Mouse (Mus musculus) G1E (cell line): Measurements from ENCODE around the gene Fer. TPM values are rescaled to one million over a fixed set of nuclear protein-coding genes. Genes with fewer than 3 reads are reported as not detected.

Experiments used
- ATAC-seq: 2 replicates; pipeline ENCODE4 v1.8.0; 2016; ENCODE audit warnings: mild to moderate bottlenecking; ENCODE audit not compliant: insufficient number of reproducible peaks, poor library complexity, low FRiP score, severe bottlenecking; ENCODE audit errors: extremely low read depth
- DNase-seq: peaks from one replicate; pipeline ENCODE4 v3.0.0; 2012; ENCODE audit warnings: low spot score
- H3K27me3 ChIP-seq: 2 replicates; pipeline ENCODE4 v1.6.1; 2012; ENCODE audit warnings: mild to moderate bottlenecking, low read length, inconsistent platforms; ENCODE audit not compliant: insufficient read depth
- H3K36me3 ChIP-seq: replicated peaks from 2 replicates; pipeline ENCODE3; 2012; ENCODE audit warnings: mild to moderate bottlenecking, inconsistent platforms
- H3K4me1 ChIP-seq: 2 replicates; pipeline ENCODE4 v1.6.1; 2012; ENCODE audit warnings: low read depth, low read length, inconsistent platforms, mixed read lengths; ENCODE audit not compliant: insufficient read depth
- H3K4me3 ChIP-seq: 2 replicates; pipeline ENCODE4 v1.5.1; 2012; ENCODE audit warnings: low read depth, mild to moderate bottlenecking, inconsistent platforms, low read length, moderate library complexity, mixed read lengths
- H3K9me3 ChIP-seq: replicated peaks from 2 replicates; pipeline ENCODE4 v1.6.1; 2012; ENCODE audit warnings: inconsistent platforms
- CTCF ChIP-seq: IDR thresholded peaks from 2 replicates; pipeline ENCODE4 v1.5.1; 2012; ENCODE audit warnings: low read depth, low read length, inconsistent platforms, mixed read lengths
- GATA1 ChIP-seq: IDR thresholded peaks from 2 replicates; pipeline ENCODE4 v1.6.1; 2012; ENCODE audit warnings: borderline replicate concordance, low read length, inconsistent platforms, mixed read lengths
- GATA2 ChIP-seq: IDR thresholded peaks from 2 replicates; pipeline ENCODE4 v1.6.1; 2012; ENCODE audit warnings: low read depth, low read length, inconsistent platforms, borderline replicate concordance
- POLR2AphosphoS5 ChIP-seq: IDR thresholded peaks from 2 replicates; pipeline ENCODE4 v1.6.1; 2012; ENCODE audit warnings: low read depth, low read length, inconsistent platforms; ENCODE audit not compliant: insufficient replicate concordance
- TAL1 ChIP-seq: conservative IDR thresholded peaks from 2 replicates; pipeline ENCODE4 v1.6.1; 2012; ENCODE audit warnings: low read depth, low read length, inconsistent platforms, mixed read lengths
- polyA plus RNA-seq: library from polyadenylated mRNA; stranded (reverse); fragments of >175 nt; gene quantifications from 2 replicates; pipeline ENCODE4 v1.2.3, GENCODE M21; 2012
- total RNA-seq, 2 experiments: library from RNA; stranded (forward) in 1 of 2; stranded (reverse) in 1 of 2; fragments of 200-1000 nt in 1 of 2; fragments of >200 nt in 1 of 2; fragmentation: Nextera tagmentation in 1 of 2; gene quantifications; 2 replicates each; pipeline ENCODE4 v1.2.3; 2014 to 2017

Gene Fer
- total and polyA plus RNA-seq, 3 experiments, result 1.9 to 39.8 (median 27.9) TPM

- Histone ChIP-seq H3K4me1 (no peaks in the 10 kb centered on the region), H3K4me3 (no peak overlapping the region), H3K36me3 (peaks cover 2% of the 10 kb centered on the region), H3K9me3 (no peaks in the 10 kb centered on the region), H3K27me3 (no peaks in the 10 kb centered on the region)
- DNase-seq (no peak), ATAC-seq (no peak)
- TF ChIP-seq GATA1 (no peak), TAL1 (no peak), POLR2AphosphoS5 (no peak), GATA2 (no peak), CTCF (no peak)
Measured at GRCm38 (mm10) chr17:64108773-64109172, 245.9 kb downstream of the Fer start.

DNA sequence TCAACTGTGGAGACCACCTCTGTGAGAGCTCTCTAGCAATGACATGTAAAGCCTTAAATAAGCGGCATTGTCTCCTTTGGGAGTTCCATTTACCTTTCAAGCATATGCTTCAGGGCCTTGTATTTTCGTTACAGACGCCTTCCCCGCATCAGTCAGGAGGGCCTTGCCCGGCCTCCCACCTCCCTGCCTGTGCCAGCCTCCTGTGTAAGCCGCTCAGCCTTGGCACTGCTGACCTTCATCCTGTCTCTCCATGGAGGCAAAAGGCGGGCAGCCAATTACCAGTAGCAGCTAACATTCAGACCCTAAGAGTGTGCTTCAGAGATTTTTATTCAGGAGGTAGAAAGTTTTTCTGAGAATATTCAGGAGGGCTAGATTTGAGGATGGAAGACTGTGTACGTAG lies 247.0 kb downstream of the Fer start:
- TF ChIP-seq GATA2, result no peak
- no peak for TF ChIP-seq GATA1
- no peak for TF ChIP-seq POLR2AphosphoS5
- no peak for TF ChIP-seq CTCF
- TF ChIP-seq TAL1, result no peak
- Histone ChIP-seq H3K36me3 (peaks cover 2% of the 10 kb centered on the region), H3K27me3 (no peaks in the 10 kb centered on the region), H3K4me3 (no peak overlapping the region), H3K4me1 (no peaks in the 10 kb centered on the region), H3K9me3 (no peaks in the 10 kb centered on the region)
- DNase-seq (no peak), ATAC-seq (no peak)

DNA sequence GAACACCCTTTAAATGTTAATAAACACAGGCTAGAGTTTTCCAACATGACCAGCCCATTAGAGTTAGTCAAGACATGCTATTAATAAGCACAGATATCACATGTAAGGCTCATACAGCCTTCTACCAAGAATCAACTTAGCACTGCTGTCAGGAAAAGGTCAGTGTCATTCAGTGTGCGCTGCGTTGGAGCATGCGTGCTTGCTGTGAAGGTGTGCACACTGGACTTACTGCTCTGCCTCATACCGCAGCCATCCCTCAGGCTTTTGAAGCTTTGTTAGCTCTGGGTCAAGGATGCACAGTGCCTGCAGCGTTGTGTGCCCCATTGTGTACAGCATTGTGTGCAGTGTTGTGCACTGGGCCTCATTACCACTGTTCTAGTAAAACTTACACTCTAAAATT lies 250.8 kb downstream of the Fer start:
- TF ChIP-seq CTCF, result no peak
- no peak for TF ChIP-seq GATA2
- H3K36me3 ChIP-seq, result peaks cover 6% of the 10 kb centered on the region
- H3K27me3 ChIP-seq, result no peaks in the 10 kb centered on the region
- no peaks in the 10 kb centered on the region for H3K9me3 ChIP-seq
- ATAC-seq (no peak), DNase-seq (no peak)
- no peak overlapping the region for H3K4me3 ChIP-seq
- no peaks in the 10 kb centered on the region for H3K4me1 ChIP-seq

GRCm38 (mm10) chr17:64116762-64117161 lies 253.9 kb downstream of the Fer start:
- Histone ChIP-seq H3K27me3 (no peaks in the 10 kb centered on the region), H3K36me3 (peaks cover 6% of the 10 kb centered on the region), H3K4me1 (no peaks in the 10 kb centered on the region), H3K9me3 (no peaks in the 10 kb centered on the region), H3K4me3 (no peak overlapping the region)
- no peak for DNase-seq
- TF ChIP-seq CTCF (no peak), POLR2AphosphoS5 (no peak), GATA1 (no peak), TAL1 (no peak), GATA2 (no peak)
- ATAC-seq, result no peak

GRCm38 (mm10) chr17:64119697-64120288 lies 256.9 kb downstream of the Fer start:
- Histone ChIP-seq H3K27me3 (no peaks in the 10 kb centered on the region), H3K4me1 (no peaks in the 10 kb centered on the region), H3K4me3 (no peak overlapping the region), H3K9me3 (no peaks in the 10 kb centered on the region), H3K36me3 (peaks cover 6% of the 10 kb centered on the region)
- DNase-seq, result no peak
- TF ChIP-seq GATA1 (no peak), TAL1 (no peak), POLR2AphosphoS5 (no peak), GATA2 (no peak), CTCF (no peak)
- ATAC-seq, result no peak

- ATAC-seq (no peak), DNase-seq (no peak)
- H3K27me3 ChIP-seq, result no peaks in the 10 kb centered on the region
- H3K36me3 ChIP-seq, result peaks cover 4% of the 10 kb centered on the region
- H3K4me3 ChIP-seq, result no peak overlapping the region
- TF ChIP-seq POLR2AphosphoS5 (no peak), TAL1 (no peak), GATA2 (no peak), CTCF (no peak), GATA1 (no peak)
- no peaks in the 10 kb centered on the region for H3K4me1 ChIP-seq
- H3K9me3 ChIP-seq, result no peaks in the 10 kb centered on the region
Measured at GRCm38 (mm10) chr17:64122556-64122955, 259.7 kb downstream of the Fer start.

DNA sequence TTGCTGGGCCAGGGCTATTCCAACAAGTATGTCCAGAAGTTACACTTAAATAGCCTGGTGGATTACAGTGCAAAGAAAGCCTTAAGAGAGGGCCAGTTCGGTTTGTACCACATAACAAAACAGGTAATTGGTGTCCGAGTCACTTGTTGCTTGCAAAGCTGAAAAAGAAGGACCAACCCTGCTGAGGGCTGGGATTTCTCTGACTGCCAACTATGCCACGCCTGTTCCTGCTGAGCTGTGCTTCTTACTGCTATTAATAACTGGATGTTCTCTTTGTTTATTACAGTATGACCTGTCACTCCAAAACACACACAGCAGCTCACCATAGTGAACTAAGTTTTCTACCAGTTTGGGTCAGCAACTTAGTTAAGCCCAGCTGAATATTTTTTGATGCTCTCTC lies 260.9 kb downstream of the Fer start:
- ATAC-seq, result no peak
- Histone ChIP-seq H3K4me1 (no peaks in the 10 kb centered on the region), H3K27me3 (no peaks in the 10 kb centered on the region), H3K4me3 (no peak overlapping the region), H3K9me3 (no peaks in the 10 kb centered on the region), H3K36me3 (peaks cover 2% of the 10 kb centered on the region)
- TF ChIP-seq TAL1 (no peak), GATA2 (no peak), GATA1 (no peak), CTCF (no peak), POLR2AphosphoS5 (no peak)
- no peak for DNase-seq
